Mouse (Mus musculus): ENCODE data around the gene Secisbp2l. TPM values are rescaled to one million over a fixed set of nuclear protein-coding genes. Genes with fewer than 3 reads are reported as not detected.

Gene Secisbp2l
- total and polyA plus RNA-seq, 3 experiments, result 8.7 to 15.1 (median 8.9) TPM

DNA sequence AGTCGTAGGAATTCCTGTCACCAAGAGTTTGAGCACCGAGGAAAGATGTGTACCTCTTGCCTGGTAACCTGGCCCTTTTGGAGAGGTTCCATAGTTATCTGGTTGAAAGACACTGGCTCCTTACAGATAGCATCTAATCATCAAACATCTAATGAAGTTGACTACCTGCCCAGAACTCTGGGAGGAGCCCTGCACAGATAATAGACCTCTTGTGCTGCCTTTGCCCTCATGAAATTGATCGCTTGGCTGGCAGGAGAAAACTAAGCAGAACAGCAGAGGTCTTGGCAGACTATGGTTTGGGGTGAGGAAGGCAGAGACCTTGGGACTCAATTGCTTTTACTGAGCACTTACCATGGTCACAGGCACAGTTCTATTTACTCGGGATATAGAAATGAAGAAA is 37.7 kb upstream of the Secisbp2l start:
- no peak for DNase-seq (ENCODE audit: extremely low read depth)
- Histone ChIP-seq H3K4me2 (ENCODE audit: insufficient read depth, low read depth, poor library complexity, severe bottlenecking) (no peak overlapping the region), H3K4me3 (replicated peaks in 1 of 3; ENCODE audit: low read depth in 2 of 3, low read length in 2 of 3, poor library complexity in 1 of 3) (no peak overlapping the region), H3K9me3 (replicated peaks; ENCODE audit: low read length) (no peaks in the 10 kb centered on the region), H3K9ac (ENCODE audit: insufficient read depth, low read depth) (no peak overlapping the region), H3K27me3 (replicated peaks) (no peaks in the 10 kb centered on the region), H3K4me1 (ENCODE audit: control insufficient read depth in 1 of 2, insufficient read depth in 2 of 2) (no peaks in the 10 kb centered on the region), H3K79me2 (replicated peaks; ENCODE audit: control insufficient read depth, extremely low read depth, insufficient read depth, poor library complexity, severe bottlenecking) (no peaks in the 10 kb centered on the region), H3K36me3 (replicated peaks in 1 of 2; ENCODE audit: control insufficient read depth in 1 of 2, insufficient read depth in 1 of 2, low read length in 1 of 2) (no peaks in the 10 kb centered on the region), H3K27ac (ENCODE audit: insufficient read depth, low read depth) (no peak overlapping the region)
- dilution Hi-C loops (cut with MboI; ENCODE audit: extremely low pct_ligation_motif_present, extremely low pct_unique_long_range_greater_than_20kb, low sequenced_read_pairs), result no loop called here
- in situ Hi-C loops (cut with MboI; ENCODE audit: low pct_ligation_motif_present, low pct_unique_long_range_greater_than_20kb, low sequenced_read_pairs), result no loop called here
- TF ChIP-seq USF1 (IDR thresholded peaks at IDR 0.05; ENCODE audit: low read depth, low read length) (no peak), PAX5 (IDR thresholded peaks at IDR 0.05; ENCODE audit: low read length) (no peak), TBP (conservative IDR thresholded peaks at IDR 0.05; ENCODE audit: low read depth, low read length) (no peak), RAD21 (IDR thresholded peaks at IDR 0.05; ENCODE audit: low read depth, low read length) (no peak), CHD1 (IDR thresholded peaks at IDR 0.05; ENCODE audit: low read depth, low read length) (no peak), CTCF (conservative IDR thresholded peaks at IDR 0.05 in 1 of 2, IDR thresholded peaks at IDR 0.05 in 1 of 2; ENCODE audit: low read depth in 2 of 2, low read length in 2 of 2) (no peak), E2F4 (IDR thresholded peaks at IDR 0.05; ENCODE audit: insufficient replicate concordance, low read depth, low read length) (no peak), POLR2A (IDR thresholded peaks at IDR 0.05; ENCODE audit: low read depth, low read length) (no peak), ELF1 (IDR thresholded peaks at IDR 0.05; ENCODE audit: low read depth, low read length) (no peak), UBTF (IDR thresholded peaks at IDR 0.05; ENCODE audit: low read depth, low read length) (no peak), SMC3 (IDR thresholded peaks at IDR 0.05; ENCODE audit: low read depth, low read length) (no peak), MAZ (IDR thresholded peaks at IDR 0.05; ENCODE audit: low read depth, low read length) (no peak), CHD2 (IDR thresholded peaks at IDR 0.05; ENCODE audit: low read length) (no peak), KAT2A (IDR thresholded peaks at IDR 0.05; ENCODE audit: insufficient replicate concordance, low read length) (no peak), IRF4 (IDR thresholded peaks at IDR 0.05; ENCODE audit: low read depth, low read length) (no peak)

DNA sequence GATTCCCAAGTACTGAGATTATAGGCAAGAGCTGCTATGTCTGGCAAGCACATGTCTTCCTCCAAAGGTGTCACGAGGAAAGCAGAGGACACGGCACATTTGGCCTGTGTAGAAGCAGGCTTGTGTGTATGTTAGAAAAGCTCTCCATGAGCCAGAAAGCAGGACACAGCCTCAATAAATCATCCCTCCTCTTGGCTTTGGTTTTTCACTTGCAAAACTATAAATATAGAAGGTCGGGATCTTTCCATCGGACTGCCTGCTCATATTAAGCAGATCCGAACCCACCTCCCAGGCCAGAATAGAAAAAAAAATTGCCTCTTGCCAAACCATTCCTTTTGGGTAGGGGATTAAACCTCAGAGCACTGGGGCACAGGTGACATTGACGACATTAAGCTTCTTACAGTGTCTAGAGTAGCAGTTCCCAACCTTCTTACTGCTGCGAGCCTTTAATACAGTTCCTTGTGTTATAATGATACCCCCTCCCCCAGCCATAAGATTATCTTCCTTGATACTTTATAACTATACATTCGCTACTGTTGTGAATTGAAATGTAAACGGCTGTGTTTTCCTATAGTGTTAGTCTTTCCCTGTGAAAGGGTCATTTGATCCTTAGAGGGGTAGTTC is 31.4 kb upstream of the Secisbp2l start:
- H3K27ac ChIP-seq (ENCODE audit: insufficient read depth, low read depth), result no peak overlapping the region
- H3K4me1 ChIP-seq (ENCODE audit: control insufficient read depth in 1 of 2, insufficient read depth in 2 of 2), result no peaks in the 10 kb centered on the region; a peak in 1 of 4 replicates
- no peak for DNase-seq (ENCODE audit: extremely low read depth)
- no peak overlapping the region for H3K4me3 ChIP-seq (replicated peaks in 1 of 3; ENCODE audit: low read depth in 2 of 3, low read length in 2 of 3, poor library complexity in 1 of 3)
- H3K27me3 ChIP-seq (replicated peaks), result no peaks in the 10 kb centered on the region
- no peaks in the 10 kb centered on the region for H3K36me3 ChIP-seq (replicated peaks in 1 of 2; ENCODE audit: control insufficient read depth in 1 of 2, insufficient read depth in 1 of 2, low read length in 1 of 2)
- TF ChIP-seq ETS1 (conservative IDR thresholded peaks at IDR 0.05; ENCODE audit: low read depth, low read length) (no peak), ZKSCAN1 (IDR thresholded peaks at IDR 0.05; ENCODE audit: borderline replicate concordance, low read depth, low read length) (no peak), SIN3A (IDR thresholded peaks at IDR 0.05; ENCODE audit: low read length) (no peak), NRF1 (IDR thresholded peaks at IDR 0.05; ENCODE audit: low read depth, low read length) (no peak)
- H3K4me2 ChIP-seq (ENCODE audit: insufficient read depth, low read depth, poor library complexity, severe bottlenecking), result no peak overlapping the region
- in situ Hi-C loops (cut with MboI; ENCODE audit: low pct_ligation_motif_present, low pct_unique_long_range_greater_than_20kb, low sequenced_read_pairs) (no loop called here), dilution Hi-C loops (cut with MboI; ENCODE audit: extremely low pct_ligation_motif_present, extremely low pct_unique_long_range_greater_than_20kb, low sequenced_read_pairs) (no loop called here)
- H3K9me3 ChIP-seq (replicated peaks; ENCODE audit: low read length), result no peaks in the 10 kb centered on the region
- no peak overlapping the region for H3K9ac ChIP-seq (ENCODE audit: insufficient read depth, low read depth)
- H3K79me2 ChIP-seq (replicated peaks; ENCODE audit: control insufficient read depth, extremely low read depth, insufficient read depth, poor library complexity, severe bottlenecking), result no peaks in the 10 kb centered on the region

Measured in CH12.LX (cell line).